Mouse (Mus musculus): Measurements from ENCODE around the gene Shroom2.
"Not testable (repeated sequence)": the region's sequence is repeated elsewhere in the genome, so short reads cannot be mapped to it uniquely, and the experiment has no call there.

DNA sequence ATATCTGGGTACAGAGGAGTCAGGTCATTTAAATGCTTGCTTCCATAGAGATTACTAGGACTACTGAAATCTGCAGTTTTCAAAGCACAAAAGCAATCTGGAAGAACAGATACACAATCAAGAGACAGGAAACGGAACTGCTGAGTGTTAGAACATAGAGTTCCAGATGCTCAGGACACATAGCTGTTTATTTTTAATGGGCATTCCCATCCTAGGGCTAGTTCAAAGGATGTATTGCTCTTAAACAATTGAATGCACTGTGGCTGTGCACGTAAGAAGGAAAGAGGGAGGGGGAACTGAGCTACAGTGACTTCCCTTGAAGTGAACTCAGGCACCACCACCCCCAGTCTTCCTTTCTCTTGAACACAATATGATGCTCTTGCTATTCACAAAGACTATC lies 58.5 kb downstream of the Shroom2 start:
- TF ChIP-seq POLR2A (IDR thresholded peaks at IDR 0.05; ENCODE audit: borderline replicate concordance, extremely low read depth, insufficient read depth, insufficient read length, poor library complexity, severe bottlenecking); CTCF (IDR thresholded peaks at IDR 0.05; ENCODE audit: borderline replicate concordance, extremely low read depth, insufficient read depth, insufficient read length): not testable (repeated sequence)

Data from brain, embryonic 14.5 days (tissue).